Mouse (Mus musculus) neutrophil, adult 5-6 weeks (primary cell): ENCODE data around the gene A930018P22Rik. TPM values are rescaled to one million over a fixed set of nuclear protein-coding genes. Genes with fewer than 3 reads are reported as not detected.
"Not testable (repeated sequence)": the region's sequence is repeated elsewhere in the genome, so short reads cannot be mapped to it uniquely, and the experiment has no call there.

Experiments
- ATAC-seq: fragments of 151-379, 151-347 bp; 2 replicates; pipeline ENCODE4 v1.8.0; 2017; ENCODE audit warnings: mild to moderate bottlenecking, moderate TSS enrichment; ENCODE audit not compliant: insufficient number of reproducible peaks, poor library complexity, low FRiP score, severe bottlenecking; ENCODE audit errors: extremely low read depth
- total RNA-seq: library from RNA; stranded (forward); fragments of 200-1000 nt; gene quantifications from 2 replicates; pipeline ENCODE4 v1.2.3, GENCODE M21; 2017

A930018P22Rik gene
- total RNA-seq, 1 experiment from 2014 or later: not detected

GRCm38 (mm10) chr2:104113563-104113962, 9.0 kb upstream of the A930018P22Rik start:
- ATAC-seq: not testable (repeated sequence)

- no peak for ATAC-seq
Measured at GRCm38 (mm10) chr2:104114898-104115297, 7.7 kb upstream of the A930018P22Rik start.

- not testable (repeated sequence) for ATAC-seq
Measured at GRCm38 (mm10) chr2:104117173-104117572, 5.4 kb upstream of the A930018P22Rik start.

GRCm38 (mm10) chr2:104119097-104119496, 3.5 kb upstream of the A930018P22Rik start:
- no peak for ATAC-seq

GRCm38 (mm10) chr2:104120312-104120711, 2.3 kb upstream of the A930018P22Rik start:
- no peak for ATAC-seq

- no peak for ATAC-seq
Measured at GRCm38 (mm10) chr2:104121681-104122504, 676 bp upstream of the A930018P22Rik start.

- ATAC-seq: no peak
Measured at GRCm38 (mm10) chr2:104123540-104123939, 971 bp downstream of the A930018P22Rik start.

- no peak for ATAC-seq
Measured at GRCm38 (mm10) chr2:104124071-104124470, 1.5 kb downstream of the A930018P22Rik start.

GRCm38 (mm10) chr2:104128803-104129531, 6.4 kb downstream of the A930018P22Rik start:
- ATAC-seq: no peak

- no peak for ATAC-seq
Measured at GRCm38 (mm10) chr2:104130165-104130564, 7.6 kb downstream of the A930018P22Rik start.

GRCm38 (mm10) chr2:104130969-104131368, 8.4 kb downstream of the A930018P22Rik start:
- no peak for ATAC-seq

GRCm38 (mm10) chr2:104132266-104132859, 9.8 kb downstream of the A930018P22Rik start:
- ATAC-seq: no peak

GRCm38 (mm10) chr2:104133042-104133810, 10.7 kb downstream of the A930018P22Rik start:
- ATAC-seq: no peak

- ATAC-seq: peak; percentile 51
Measured at GRCm38 (mm10) chr2:104134150-104135056, 11.8 kb downstream of the A930018P22Rik start.

GRCm38 (mm10) chr2:104135920-104136319, 13.4 kb downstream of the A930018P22Rik start:
- no peak for ATAC-seq

GRCm38 (mm10) chr2:104142140-104142539, 19.6 kb downstream of the A930018P22Rik start:
- no peak for ATAC-seq

GRCm38 (mm10) chr2:104144004-104144403, 21.4 kb downstream of the A930018P22Rik start:
- ATAC-seq: no peak

- ATAC-seq: no peak
Measured at GRCm38 (mm10) chr2:104145983-104146382, 23.4 kb downstream of the A930018P22Rik start.
